Mouse (Mus musculus) ES-CJ7 (cell line): ENCODE data around the gene Tead4.

Experiments used
- DNase-seq: peaks from one replicate; pipeline ENCODE4 v3.0.0; 2011; ENCODE audit warnings: low read depth, low spot score

The Tead4 gene

GRCm38 (mm10) chr6:128295876-128296749 is 4.5 kb downstream of the Tead4 start:
- peak; percentile 70 for DNase-seq

- DNase-seq: no peak
Measured at GRCm38 (mm10) chr6:128291284-128291683, 9.3 kb downstream of the Tead4 start.

- no peak for DNase-seq
Measured at GRCm38 (mm10) chr6:128288681-128289080, 11.9 kb downstream of the Tead4 start.

- DNase-seq: peak; percentile 90
Measured at GRCm38 (mm10) chr6:128285792-128286430, 14.7 kb downstream of the Tead4 start.

GRCm38 (mm10) chr6:128282126-128282525 is 18.5 kb downstream of the Tead4 start:
- peak; percentile 91 for DNase-seq

- peak; percentile 94 for DNase-seq
Measured at GRCm38 (mm10) chr6:128280472-128281145, 20.0 kb downstream of the Tead4 start.

- DNase-seq: no peak
Measured at GRCm38 (mm10) chr6:128279608-128280007, 21.0 kb downstream of the Tead4 start.

GRCm38 (mm10) chr6:128279099-128279498 is 21.5 kb downstream of the Tead4 start:
- DNase-seq: no peak

GRCm38 (mm10) chr6:128277132-128278085 is 23.2 kb downstream of the Tead4 start:
- no peak for DNase-seq

GRCm38 (mm10) chr6:128276349-128276748 is 24.3 kb downstream of the Tead4 start:
- no peak for DNase-seq

GRCm38 (mm10) chr6:128275506-128276064 is 25.0 kb downstream of the Tead4 start:
- DNase-seq: no peak

- DNase-seq: no peak
Measured at GRCm38 (mm10) chr6:128273507-128273906, 27.1 kb downstream of the Tead4 start.

GRCm38 (mm10) chr6:128272754-128273153 is 27.9 kb downstream of the Tead4 start:
- no peak for DNase-seq

- no peak for DNase-seq
Measured at GRCm38 (mm10) chr6:128269850-128270249, 30.8 kb downstream of the Tead4 start.

- DNase-seq: no peak
Measured at GRCm38 (mm10) chr6:128264870-128265526, 35.6 kb downstream of the Tead4 start.

- DNase-seq: peak; percentile 72
Measured at GRCm38 (mm10) chr6:128261486-128261885, 39.1 kb downstream of the Tead4 start.

- DNase-seq: no peak
Measured at GRCm38 (mm10) chr6:128259252-128259651, 41.4 kb downstream of the Tead4 start.

- DNase-seq: no peak
Measured at GRCm38 (mm10) chr6:128255941-128256340, 44.7 kb downstream of the Tead4 start.

GRCm38 (mm10) chr6:128255292-128255691 is 45.3 kb downstream of the Tead4 start:
- DNase-seq: peak; percentile 71

GRCm38 (mm10) chr6:128254551-128254950 is 46.1 kb downstream of the Tead4 start:
- DNase-seq: peak; percentile 91
